In genomic region chr13:98928908-98929307, GRCm38 (mm10) we compare ENCODE assay signal across 24 mouse cellular contexts. TPM values are rescaled to one million over a fixed set of nuclear protein-coding genes. Genes with fewer than 3 reads are reported as not detected.
DNase-seq lines count a peak whose midpoint lies in the region; ATAC-seq and TF ChIP-seq lines count a peak whose summit lies in the region.
"Had no signal": no experiment of that assay in that cellular context is flagged by ENCODE, and none has a peak within 500 bp of the region (broad histone marks: within the 10 kb centered on the region; RNA-seq: fewer than 3 reads in every experiment).

No protein-coding gene starts in this region.

- no peak overlapping the region for H3K4me3 ChIP-seq in ES-E14 (ENCODE audit: insufficient read depth in 1 of 2, low read depth in 1 of 2, low read length in 2 of 2, poor library complexity in 1 of 2, severe bottlenecking in 1 of 2)
- H3K4me3 ChIP-seq: embryonic facial prominence, embryonic 10.5 days; embryonic facial prominence, embryonic 12.5 days; forebrain, embryonic 13.5 days; forebrain, embryonic 15.5 days had no signal

- no peaks in the 10 kb centered on the region; a peak in 2 of 4 replicates for H3K4me1 ChIP-seq in ES-E14 (ENCODE audit: control insufficient read depth in 2 of 2, insufficient read depth in 2 of 2, low read length in 2 of 2, poor library complexity in 1 of 2)

- DNase-seq in A20 (ENCODE audit: low read depth, low spot score) (peak; percentile 33), ES-E14 (ENCODE audit: low read depth, low spot score) (no peak)
- DNase-seq in splenic B cell, adult 2 months (ENCODE audit: low read depth, low spot score): peak; percentile 35
- DNase-seq in right cerebral cortex, postnatal 14 days: no peak
- DNase-seq in embryo, embryonic 11 days: no peak
- DNase-seq in heart, postnatal 36 days: no peak
- DNase-seq: adrenal gland, adult 2 months; adrenal gland, postnatal 10 days; adrenal gland, postnatal 25 days; cerebellum, adult 11-12 months; cerebellum, adult 2 months; cerebellum, adult 9-10 months; cerebellum, postnatal 10 days; cerebellum, postnatal 25 days; forebrain, postnatal 0 days had no signal

- no peaks in the 10 kb centered on the region for H3K9me3 ChIP-seq in ES-E14 (ENCODE audit: control insufficient read depth, insufficient read depth, low read depth, low read length)
- H3K9me3 ChIP-seq: embryonic facial prominence, embryonic 10.5 days; embryonic facial prominence, embryonic 12.5 days; forebrain, embryonic 13.5 days; forebrain, embryonic 15.5 days had no signal

- in situ Hi-C loops in ES-E14 (cut with MboI; ENCODE audit: low sequenced_read_pairs in 2 of 2, unreplicated experiment in 2 of 2): no loop called here

- no peaks in the 10 kb centered on the region; the same call in 1 of the 2 replicates for H3K27me3 ChIP-seq in splenic B cell, adult 2 months (ENCODE audit: control insufficient read depth, insufficient read depth, low read length, poor library complexity, severe bottlenecking)
- H3K27me3 ChIP-seq: embryonic facial prominence, embryonic 12.5 days; forebrain, embryonic 13.5 days; forebrain, embryonic 15.5 days; Patski had no signal

- ATAC-seq in common myeloid progenitor, adult 5-6 weeks (replicated peaks; ENCODE audit: low read depth, poor library complexity, severe bottlenecking): 0 out of 2 replicates have a peak, but pooled peaks have one; percentile 30
- ATAC-seq in cerebellum, adult (ENCODE audit: insufficient number of reproducible peaks, low FRiP score, low TSS enrichment): no peak
- ATAC-seq: activated CD4-positive, CD25-positive, alpha-beta regulatory T cell, adult 4 months; forebrain, embryonic 13.5 days; forebrain, embryonic 15.5 days; forebrain, postnatal 0 days; Patski had no signal

- H3K36me3 ChIP-seq in ES-E14 (ENCODE audit: control insufficient read depth, insufficient read depth, low read length, poor library complexity, severe bottlenecking): no peaks in the 10 kb centered on the region
- H3K36me3 ChIP-seq in splenic B cell, adult 2 months (ENCODE audit: control insufficient read depth, insufficient read depth, low read length, poor library complexity, severe bottlenecking): no peaks in the 10 kb centered on the region
- H3K36me3 ChIP-seq: embryonic facial prominence, embryonic 12.5 days; forebrain, embryonic 15.5 days had no signal

- intact Hi-C loops in heart, postnatal 36 days (cut with DNase I): loop anchor here (5.0 to 10.0 kb wide), 2 partner anchors 54 to 117 kb away; no protein-coding TSS in a partner anchor

- H3K9ac ChIP-seq in ES-E14 (ENCODE audit: insufficient read depth, low read depth, low read length, poor library complexity, severe bottlenecking): no peak overlapping the region
- H3K9ac ChIP-seq: embryonic facial prominence, embryonic 12.5 days; forebrain, embryonic 13.5 days; forebrain, embryonic 15.5 days; forebrain, postnatal 0 days had no signal

- no peak overlapping the region for H3K27ac ChIP-seq in ES-E14 (ENCODE audit: insufficient read depth, low read depth, low read length, poor library complexity, severe bottlenecking)
- H3K27ac ChIP-seq: embryonic facial prominence, embryonic 10.5 days; embryonic facial prominence, embryonic 12.5 days; forebrain, embryonic 13.5 days; forebrain, embryonic 15.5 days had no signal

TF ChIP-seq in ES-E14, 5 proteins besides CTCF, POLR2A, EP300 and RAD21:
- TF ChIP-seq ZC3H11A (IDR thresholded peaks at IDR 0.05; ENCODE audit: borderline replicate concordance, low read depth, low read length): no peak
- peak; percentile 59; the same call in 1 of the 2 replicates for TF ChIP-seq ZNF384 (IDR thresholded peaks at IDR 0.05; ENCODE audit: low read depth, low read length)
- TF ChIP-seq MAFK (IDR thresholded peaks at IDR 0.05; ENCODE audit: insufficient read depth, low read depth, low read length): no peak

RNA-seq across cellular contexts. Expression of gene Tnpo1, which starts 2.7 kb away (rescaled TPM):
- total RNA-seq in ES-E14 (2012; rRNA removed): 133 and 148 TPM in 2 replicates
- total RNA-seq in common myeloid progenitor, adult 5-6 weeks (2017): 133 and 147 TPM in 2 replicates
- 10 to 100 TPM; 71.9 to 73.1 TPM for total RNA-seq in heart, postnatal 36 days (2021)

RNA-seq across cellular contexts. Expression of gene 1700024P04Rik, which starts 55.5 kb away (rescaled TPM):
- total RNA-seq in ES-E14 (2012; rRNA removed): not detected in 2 replicates
- total RNA-seq in common myeloid progenitor, adult 5-6 weeks (2017): not detected in 2 replicates
- not detected for total RNA-seq in heart, postnatal 36 days (2021)
- total RNA-seq: adrenal gland, adult 2 months; adrenal gland, postnatal 10 days; adrenal gland, postnatal 25 days; adrenal gland, postnatal 4 days; forebrain, postnatal 0 days had no signal

Comparison
In these comparisons a context has a peak if more than half of its experiments do, and no peak if none do; other contexts are left out.
1. DNase-seq: peak in A20 (single experiment) and splenic B cell, adult 2 months (single experiment); none in ES-E14 (single experiment), right cerebral cortex, postnatal 14 days (single experiment), embryo, embryonic 11 days (single experiment) and heart, postnatal 36 days (0 of 2).